Mouse (Mus musculus) lung, postnatal 0 days (tissue): ENCODE measurements around the gene Gimap7. TPM values are rescaled to one million over a fixed set of nuclear protein-coding genes. Genes with fewer than 3 reads are reported as not detected.

ENCODE experiments used
- ATAC-seq: fragments of 200-750 bp; cut with Nextera tagmentation; 2 replicates; pipeline ENCODE4 v1.8.0; 2017; ENCODE audit warnings: moderate library complexity
- DNase-seq: peaks from one replicate; pipeline ENCODE4 v3.0.0-alpha.2; 2016; ENCODE audit warnings: low spot score
- H3K27ac ChIP-seq: fragments of 300-500 bp; sonication (generic); 2 replicates; pipeline ENCODE4 v1.5.1; 2014; ENCODE audit warnings: antibody characterized with exemption, mild to moderate bottlenecking, low read length, mixed read lengths
- H3K27me3 ChIP-seq: fragments of 300-500 bp; sonication (generic); replicated peaks from 2 replicates; pipeline ENCODE4 v1.6.1; 2014; ENCODE audit warnings: low read length, mixed read lengths; ENCODE audit not compliant: insufficient read depth
- H3K36me3 ChIP-seq: fragments of 300-500 bp; sonication (generic); 2 replicates; pipeline ENCODE4 v1.6.1; 2014; ENCODE audit warnings: low read length, mixed read lengths; ENCODE audit not compliant: insufficient read depth
- H3K4me1 ChIP-seq: fragments of 300-500 bp; sonication (generic); 2 replicates; pipeline ENCODE4 v1.6.1; 2014; ENCODE audit warnings: antibody characterized with exemption, low read depth, low read length, mixed read lengths; ENCODE audit not compliant: insufficient read depth
- H3K4me2 ChIP-seq: fragments of 300-500 bp; sonication (generic); replicated peaks from 2 replicates; pipeline ENCODE4 v1.6.1; 2014; ENCODE audit warnings: low read depth, mild to moderate bottlenecking, low read length, moderate library complexity, mixed read lengths
- H3K4me3 ChIP-seq: fragments of 300-500 bp; sonication (generic); 2 replicates; pipeline ENCODE4 v1.5.1; 2014; ENCODE audit warnings: low read depth, low read length
- H3K9ac ChIP-seq: fragments of 300-500 bp; sonication (generic); replicated peaks from 2 replicates; pipeline ENCODE4 v1.6.1; 2014; ENCODE audit warnings: low read depth, mild to moderate bottlenecking
- H3K9me3 ChIP-seq: fragments of 300-500 bp; sonication (generic); 2 replicates; pipeline ENCODE4 v1.6.1; 2016; ENCODE audit warnings: low read length, mixed read lengths
- CTCF ChIP-seq: IDR thresholded peaks from 2 replicates; pipeline ENCODE4 v1.5.1; 2016; ENCODE audit warnings: antibody characterized with exemption, mild to moderate bottlenecking
- EP300 ChIP-seq: IDR thresholded peaks from 2 replicates; pipeline ENCODE4 v1.6.1; 2016; ENCODE audit warnings: antibody characterized with exemption, mild to moderate bottlenecking, control low read depth
- WGBS: fragments of 180-500 bp; shearing (Covaris S2); extraction: QIAGEN DNeasy Blood & Tissue Kit; methylation state at CpG from one replicate; pipeline ENCODE4 v1.1.7; 2014; 5-methylcytosine and 5-hydroxymethylcytosine counted together
- polyA plus RNA-seq: library from polyadenylated mRNA; unstranded; fragments of >200 nt; fragmentation: Nextera tagmentation; extraction: Ambion mirVana; gene quantifications from 2 replicates; pipeline ENCODE4 v1.2.1, GENCODE M21; 2015

The Gimap7 gene
- polyA plus RNA-seq, 1 experiment from 2014 or later, result 0.14 TPM

DNA sequence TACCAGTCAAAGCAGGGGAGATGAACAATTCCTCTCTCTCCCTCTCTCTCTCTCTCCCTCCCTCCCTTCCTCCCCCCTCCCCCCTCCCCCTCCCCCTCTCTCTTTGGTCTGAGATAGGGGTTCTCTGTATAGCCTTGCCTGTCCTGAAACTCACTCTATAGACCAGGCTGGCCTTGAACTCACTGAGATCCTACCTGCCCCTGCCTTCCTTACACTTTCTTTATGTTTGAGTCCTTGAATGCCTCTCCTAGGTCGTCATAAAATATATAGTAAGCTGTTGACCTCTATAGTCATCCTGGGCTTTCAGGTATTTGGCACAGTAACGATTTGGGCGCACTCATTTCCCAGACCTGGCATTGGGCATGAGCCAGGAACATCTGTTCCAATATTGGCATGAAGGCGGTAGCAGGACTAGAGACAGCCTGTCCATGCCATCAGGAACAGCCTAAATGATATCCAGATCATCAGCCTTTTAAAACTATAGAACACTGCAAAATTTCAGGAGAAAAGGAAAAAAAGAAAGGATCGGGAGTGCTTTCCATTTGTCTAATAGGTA lies 41.5 kb upstream of the Gimap7 start:
- ATAC-seq (no peak), DNase-seq (no peak)
- H3K4me1 ChIP-seq, result no peaks in the 10 kb centered on the region
- 0 out of 2 replicates have a peak overlapping the region, but pooled peaks have one; percentile 31 for H3K4me3 ChIP-seq
- no peaks in the 10 kb centered on the region for H3K9me3 ChIP-seq
- H3K9ac ChIP-seq, result no peak overlapping the region
- H3K4me2 ChIP-seq, result peak overlapping the region; percentile 50
- H3K27me3 ChIP-seq, result no peaks in the 10 kb centered on the region
- TF ChIP-seq CTCF, result no peak
- no peak for TF ChIP-seq EP300
- no peak overlapping the region for H3K27ac ChIP-seq
- 73% methylated on average over 5 of the region's 5 CpGs for WGBS
- H3K36me3 ChIP-seq, result no peaks in the 10 kb centered on the region

DNA sequence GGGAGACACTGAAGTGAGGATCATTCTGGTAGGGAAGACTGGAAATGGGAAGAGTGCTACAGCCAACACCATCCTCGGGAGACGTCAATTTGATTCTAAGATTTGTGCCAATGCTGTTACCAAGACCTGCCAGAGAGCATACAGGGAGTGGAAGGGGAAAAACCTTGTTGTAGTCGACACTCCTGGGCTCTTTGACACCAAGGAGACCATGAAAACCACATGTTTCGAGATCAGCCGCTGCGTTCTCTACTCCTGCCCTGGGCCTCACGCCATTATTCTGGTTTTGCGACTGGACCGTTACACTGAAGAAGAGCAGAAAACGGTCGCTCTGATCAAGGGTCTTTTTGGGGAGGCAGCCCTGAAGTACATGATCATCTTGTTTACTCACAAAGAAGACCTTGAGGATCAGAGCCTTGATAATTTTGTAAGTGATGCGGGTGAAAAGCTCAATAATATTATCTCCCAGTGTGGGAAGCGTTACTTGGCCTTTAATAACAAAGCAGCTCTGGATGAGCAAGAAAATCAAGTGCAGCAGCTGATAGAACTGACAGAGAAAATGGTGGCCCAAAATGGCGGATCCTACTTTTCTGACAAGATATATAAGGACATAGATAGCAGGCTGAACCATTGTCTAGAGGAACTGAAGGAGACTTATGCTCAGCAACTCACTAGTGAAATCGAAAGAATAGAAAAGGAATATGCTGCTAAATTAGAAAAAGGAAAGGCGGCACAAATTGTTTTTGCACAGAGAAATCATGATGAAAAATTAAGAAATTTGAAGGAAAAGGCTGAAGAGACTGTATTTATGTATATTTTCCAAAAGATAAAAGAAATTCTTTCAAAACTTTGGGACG lies 40.7 kb upstream of the Gimap7 start:
- WGBS, result 90% methylated on average over 17 of the region's 17 CpGs
- no peak overlapping the region for H3K4me2 ChIP-seq

DNA sequence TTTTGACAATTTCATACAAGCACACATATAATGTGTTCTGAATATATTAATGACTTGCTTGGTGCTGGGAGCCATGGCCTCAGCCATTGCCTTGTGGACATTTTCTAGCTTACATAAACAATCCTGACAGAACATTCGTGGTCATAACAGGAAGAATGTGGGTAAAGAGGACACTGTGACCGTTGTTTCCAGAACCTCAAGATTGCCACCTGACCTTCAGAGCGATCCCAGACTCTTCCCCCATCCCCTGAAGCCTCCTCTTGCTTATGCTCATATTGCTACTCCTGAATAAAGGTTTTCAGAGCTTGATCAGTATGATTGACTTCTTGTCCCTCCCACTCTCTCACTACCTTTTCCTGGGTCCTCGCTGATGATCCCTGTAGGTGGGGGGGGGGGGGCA lies 40.0 kb upstream of the Gimap7 start:
- Histone ChIP-seq H3K4me2 (no peak overlapping the region), H3K27ac (no peak overlapping the region), H3K4me3 (no peak overlapping the region), H3K36me3 (no peaks in the 10 kb centered on the region), H3K27me3 (no peaks in the 10 kb centered on the region), H3K4me1 (no peaks in the 10 kb centered on the region), H3K9me3 (no peaks in the 10 kb centered on the region), H3K9ac (no peak overlapping the region)
- ATAC-seq (no peak), DNase-seq (no peak)
- 64% methylated on average over 4 of the region's 4 CpGs for WGBS
- TF ChIP-seq CTCF (no peak), EP300 (no peak)

More for the DNA sequence above, 40.7 kb upstream of the Gimap7 start:
- H3K4me3 ChIP-seq, result no peak overlapping the region
- H3K4me1 ChIP-seq, result no peaks in the 10 kb centered on the region
- no peak for ATAC-seq
- H3K9ac ChIP-seq, result no peak overlapping the region
- H3K36me3 ChIP-seq, result no peaks in the 10 kb centered on the region
- no peak for DNase-seq
- H3K9me3 ChIP-seq, result no peaks in the 10 kb centered on the region
- no peaks in the 10 kb centered on the region for H3K27me3 ChIP-seq
- H3K27ac ChIP-seq, result no peak overlapping the region
- no peak for TF ChIP-seq CTCF
- TF ChIP-seq EP300, result no peak

DNA sequence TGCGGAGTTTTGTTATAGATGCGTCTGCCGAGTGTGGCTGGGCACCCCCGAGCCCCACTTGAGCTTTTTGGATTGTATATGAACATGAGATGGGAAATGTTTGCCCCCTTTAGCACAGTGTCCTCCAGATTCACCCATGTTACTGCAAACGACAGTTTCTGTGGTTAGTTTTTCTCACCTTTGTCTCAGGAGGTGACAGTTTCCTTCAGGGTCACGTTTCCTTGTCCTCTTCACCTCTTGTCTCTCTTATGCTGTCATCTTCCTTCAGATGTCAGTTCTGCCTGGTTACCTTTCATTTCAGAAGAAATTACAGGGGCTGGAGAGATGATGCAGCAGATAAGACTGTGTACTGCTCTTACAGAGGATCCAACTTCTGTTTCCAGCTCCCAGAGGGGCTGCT lies 38.7 kb upstream of the Gimap7 start:
- no peak overlapping the region for H3K27ac ChIP-seq

DNA sequence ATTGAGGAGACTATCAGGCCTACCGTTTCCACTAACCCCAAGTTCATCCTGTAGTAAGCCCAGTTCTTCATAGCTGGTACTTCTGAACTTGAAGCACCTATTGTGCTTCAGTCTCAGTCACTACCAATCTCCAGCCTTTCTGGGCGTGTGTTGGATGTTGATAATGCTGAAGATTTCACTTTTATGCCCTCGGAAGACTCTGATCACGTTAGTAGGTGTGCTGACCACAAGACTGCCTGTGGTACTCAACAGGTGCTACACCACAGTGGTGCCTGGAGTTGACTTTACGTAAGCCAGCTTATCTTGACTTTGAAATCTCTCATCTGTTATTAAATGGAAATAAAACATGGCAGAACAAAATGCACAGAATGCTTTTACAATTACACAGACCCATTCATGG lies 38.0 kb upstream of the Gimap7 start:
- no peak overlapping the region for H3K27ac ChIP-seq
- ATAC-seq (no peak), DNase-seq (no peak)
- H3K36me3 ChIP-seq, result no peaks in the 10 kb centered on the region
- H3K9ac ChIP-seq, result no peak overlapping the region
- 71% methylated on average over 5 of the region's 5 CpGs for WGBS
- H3K4me2 ChIP-seq, result no peak overlapping the region
- no peak overlapping the region for H3K4me3 ChIP-seq
- no peaks in the 10 kb centered on the region for H3K4me1 ChIP-seq
- H3K9me3 ChIP-seq, result no peaks in the 10 kb centered on the region
- H3K27me3 ChIP-seq, result no peaks in the 10 kb centered on the region
- TF ChIP-seq EP300 (no peak), CTCF (no peak)

More for the DNA sequence above, 38.7 kb upstream of the Gimap7 start:
- DNase-seq (no peak), ATAC-seq (no peak)
- no peak overlapping the region for H3K4me2 ChIP-seq
- H3K27me3 ChIP-seq, result no peaks in the 10 kb centered on the region
- WGBS, result 64% methylated on average over 6 of the region's 6 CpGs
- no peaks in the 10 kb centered on the region for H3K4me1 ChIP-seq
- H3K9me3 ChIP-seq, result no peaks in the 10 kb centered on the region
- no peak overlapping the region for H3K4me3 ChIP-seq
- H3K36me3 ChIP-seq, result no peaks in the 10 kb centered on the region
- TF ChIP-seq CTCF, result no peak
- TF ChIP-seq EP300, result no peak
- no peak overlapping the region for H3K9ac ChIP-seq

DNA sequence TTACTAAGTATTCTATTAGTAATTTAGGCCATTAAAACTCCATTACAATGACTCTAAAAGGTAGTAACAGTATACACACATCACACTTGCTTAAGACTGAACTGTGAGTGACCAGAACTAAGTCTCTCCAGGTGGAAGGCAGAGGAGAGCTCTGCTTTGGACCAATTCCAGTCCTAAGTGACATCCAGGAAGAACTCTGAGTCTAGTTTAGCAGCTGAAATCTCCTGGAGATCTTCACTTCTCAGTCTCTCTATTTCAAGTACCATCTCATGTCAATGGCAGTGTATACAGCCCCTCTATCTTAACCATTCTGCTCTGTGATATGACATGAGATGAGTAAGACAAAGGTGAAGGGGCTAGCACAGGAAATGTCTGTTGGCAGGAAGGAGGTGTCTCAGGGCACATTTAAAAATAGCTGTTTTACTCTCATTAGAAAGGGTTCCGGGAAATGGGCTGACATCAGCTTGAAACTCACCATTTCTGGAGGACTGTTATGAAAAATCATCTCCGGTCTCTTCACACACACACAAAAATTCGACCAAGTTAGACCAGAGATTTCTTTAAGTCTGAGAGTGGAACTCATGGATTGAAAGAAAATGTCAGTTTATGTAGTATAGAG lies 36.8 kb upstream of the Gimap7 start:
- no peaks in the 10 kb centered on the region for H3K4me1 ChIP-seq
- no peaks in the 10 kb centered on the region for H3K9me3 ChIP-seq
- TF ChIP-seq EP300 (peak; percentile 72), CTCF (no peak)
- 50% methylated on average over 3 of the region's 3 CpGs for WGBS
- ATAC-seq (no peak), DNase-seq (no peak)
- no peaks in the 10 kb centered on the region for H3K27me3 ChIP-seq
- H3K9ac ChIP-seq, result no peak overlapping the region
- no peak overlapping the region for H3K4me3 ChIP-seq
- no peak overlapping the region for H3K27ac ChIP-seq
- no peaks in the 10 kb centered on the region for H3K36me3 ChIP-seq
- no peak overlapping the region for H3K4me2 ChIP-seq
